Mouse (Mus musculus): ENCODE measurements around the gene Gm4869. TPM values are rescaled to one million over a fixed set of nuclear protein-coding genes. Genes with fewer than 3 reads are reported as not detected.
"Not testable (repeated sequence)": the region's sequence is repeated elsewhere in the genome, so short reads cannot be mapped to it uniquely, and the experiment has no call there.

Gm4869 gene
- total RNA-seq, 2 experiments from 2014 or later = not detected

GRCm38 (mm10) chr5:140461476-140461875 is 16.0 kb downstream of the Gm4869 start:
- no peak for ATAC-seq (replicated peaks; ENCODE audit: poor library complexity, severe bottlenecking)

- ATAC-seq (replicated peaks; ENCODE audit: poor library complexity, severe bottlenecking) = not testable (repeated sequence)
Observed at GRCm38 (mm10) chr5:140463151-140463550, 17.7 kb downstream of the Gm4869 start.

- ATAC-seq (replicated peaks; ENCODE audit: poor library complexity, severe bottlenecking) = no peak
Observed at GRCm38 (mm10) chr5:140464943-140465342, 19.5 kb downstream of the Gm4869 start.

- ATAC-seq (replicated peaks; ENCODE audit: poor library complexity, severe bottlenecking) = peak; percentile 67
Observed at GRCm38 (mm10) chr5:140472336-140472735, 26.9 kb downstream of the Gm4869 start.

- no peak for ATAC-seq (replicated peaks; ENCODE audit: poor library complexity, severe bottlenecking)
Observed at GRCm38 (mm10) chr5:140481458-140481857, 36.0 kb downstream of the Gm4869 start.

- no peak for ATAC-seq (replicated peaks; ENCODE audit: poor library complexity, severe bottlenecking)
Observed at GRCm38 (mm10) chr5:140491142-140491541, 45.7 kb downstream of the Gm4869 start.

- no peak for ATAC-seq (replicated peaks; ENCODE audit: poor library complexity, severe bottlenecking)
Observed at GRCm38 (mm10) chr5:140492684-140493233, 47.3 kb downstream of the Gm4869 start.

GRCm38 (mm10) chr5:140498176-140498575 is 52.7 kb downstream of the Gm4869 start:
- peak; percentile 42 for ATAC-seq (replicated peaks; ENCODE audit: poor library complexity, severe bottlenecking)

- peak; percentile 27 for ATAC-seq (replicated peaks; ENCODE audit: poor library complexity, severe bottlenecking)
Observed at GRCm38 (mm10) chr5:140500736-140501135, 55.3 kb downstream of the Gm4869 start.

- ATAC-seq (replicated peaks; ENCODE audit: poor library complexity, severe bottlenecking) = peak; percentile 34
Observed at GRCm38 (mm10) chr5:140501982-140502836, 56.8 kb downstream of the Gm4869 start.

GRCm38 (mm10) chr5:140502925-140503324 is 57.5 kb downstream of the Gm4869 start:
- peak; percentile 16 for ATAC-seq (replicated peaks; ENCODE audit: poor library complexity, severe bottlenecking)

- peak; percentile 55 for ATAC-seq (replicated peaks; ENCODE audit: poor library complexity, severe bottlenecking)
Observed at GRCm38 (mm10) chr5:140505208-140505780, 59.8 kb downstream of the Gm4869 start, which contains the start of gene Chst12. Gene Chst12 (plus strand): TSS chr5:140505550.

GRCm38 (mm10) chr5:140506096-140506794 is 60.8 kb downstream of the Gm4869 start:
- ATAC-seq (replicated peaks; ENCODE audit: poor library complexity, severe bottlenecking) = peak; percentile 12

GRCm38 (mm10) chr5:140507466-140508208 is 62.2 kb downstream of the Gm4869 start:
- no peak for ATAC-seq (replicated peaks; ENCODE audit: poor library complexity, severe bottlenecking)

- peak; percentile 49 for ATAC-seq (replicated peaks; ENCODE audit: poor library complexity, severe bottlenecking)
Observed at GRCm38 (mm10) chr5:140508686-140509085, 63.2 kb downstream of the Gm4869 start.

GRCm38 (mm10) chr5:140509204-140509603 is 63.8 kb downstream of the Gm4869 start:
- ATAC-seq (replicated peaks; ENCODE audit: poor library complexity, severe bottlenecking) = no peak

- peak; percentile 34 for ATAC-seq (replicated peaks; ENCODE audit: poor library complexity, severe bottlenecking)
Observed at GRCm38 (mm10) chr5:140510012-140511000, 64.9 kb downstream of the Gm4869 start.

GRCm38 (mm10) chr5:140513921-140514320 is 68.5 kb downstream of the Gm4869 start:
- peak; percentile 75 for ATAC-seq (replicated peaks; ENCODE audit: poor library complexity, severe bottlenecking)
